Mouse (Mus musculus): ENCODE results near the gene Exph5. TPM values are rescaled to one million over a fixed set of nuclear protein-coding genes. Genes with fewer than 3 reads are reported as not detected.

Exph5 gene
- polyA plus RNA-seq, 1 experiment from 2014 or later: 0.50 TPM

GRCm38 (mm10) chr9:53375907-53376306, 74.4 kb downstream of the Exph5 start:
- H3K27me3 ChIP-seq (ENCODE audit: control insufficient read depth, insufficient read depth, low read length): no peaks in the 10 kb centered on the region
- WGBS: 73% methylated on average over 4 of the region's 4 CpGs
- H3K4me3 ChIP-seq (ENCODE audit: low read depth, low read length): no peak overlapping the region
- H3K9me3 ChIP-seq (ENCODE audit: control insufficient read depth, low read length): no peaks in the 10 kb centered on the region
- no peak overlapping the region for H3K4me2 ChIP-seq (ENCODE audit: low read depth, low read length)
- ATAC-seq (ENCODE audit: low read depth): no peak
- H3K27ac ChIP-seq (ENCODE audit: low read depth, low read length): no peak overlapping the region
- H3K9ac ChIP-seq (replicated peaks; ENCODE audit: low read depth, low read length): no peak overlapping the region
- H3K4me1 ChIP-seq (ENCODE audit: control insufficient read depth, insufficient read depth, low read length): no peaks in the 10 kb centered on the region
- H3K36me3 ChIP-seq (ENCODE audit: control insufficient read depth, insufficient read depth, low read length): no peaks in the 10 kb centered on the region

GRCm38 (mm10) chr9:53376820-53377219, 75.3 kb downstream of the Exph5 start:
- Histone ChIP-seq H3K9me3 (ENCODE audit: control insufficient read depth, low read length) (no peaks in the 10 kb centered on the region), H3K4me2 (ENCODE audit: low read depth, low read length) (no peak overlapping the region), H3K4me1 (ENCODE audit: control insufficient read depth, insufficient read depth, low read length) (no peaks in the 10 kb centered on the region), H3K27ac (ENCODE audit: low read depth, low read length) (no peak overlapping the region), H3K36me3 (ENCODE audit: control insufficient read depth, insufficient read depth, low read length) (no peaks in the 10 kb centered on the region), H3K4me3 (ENCODE audit: low read depth, low read length) (no peak overlapping the region), H3K27me3 (ENCODE audit: control insufficient read depth, insufficient read depth, low read length) (no peaks in the 10 kb centered on the region), H3K9ac (replicated peaks; ENCODE audit: low read depth, low read length) (no peak overlapping the region)
- ATAC-seq (ENCODE audit: low read depth): no peak
- WGBS: 87% methylated on average over 13 of the region's 13 CpGs

GRCm38 (mm10) chr9:53377597-53377996, 76.1 kb downstream of the Exph5 start:
- no peak for ATAC-seq (ENCODE audit: low read depth)
- Histone ChIP-seq H3K27me3 (ENCODE audit: control insufficient read depth, insufficient read depth, low read length) (no peaks in the 10 kb centered on the region), H3K27ac (ENCODE audit: low read depth, low read length) (no peak overlapping the region), H3K4me2 (ENCODE audit: low read depth, low read length) (no peak overlapping the region), H3K36me3 (ENCODE audit: control insufficient read depth, insufficient read depth, low read length) (no peaks in the 10 kb centered on the region), H3K4me3 (ENCODE audit: low read depth, low read length) (no peak overlapping the region), H3K4me1 (ENCODE audit: control insufficient read depth, insufficient read depth, low read length) (no peaks in the 10 kb centered on the region), H3K9ac (replicated peaks; ENCODE audit: low read depth, low read length) (no peak overlapping the region), H3K9me3 (ENCODE audit: control insufficient read depth, low read length) (no peaks in the 10 kb centered on the region)
- 68% methylated on average over 5 of the region's 5 CpGs for WGBS

- Histone ChIP-seq H3K27me3 (ENCODE audit: control insufficient read depth, insufficient read depth, low read length) (no peaks in the 10 kb centered on the region), H3K4me1 (ENCODE audit: control insufficient read depth, insufficient read depth, low read length) (no peaks in the 10 kb centered on the region), H3K4me2 (ENCODE audit: low read depth, low read length) (no peak overlapping the region), H3K36me3 (ENCODE audit: control insufficient read depth, insufficient read depth, low read length) (no peaks in the 10 kb centered on the region), H3K27ac (ENCODE audit: low read depth, low read length) (no peak overlapping the region), H3K9me3 (ENCODE audit: control insufficient read depth, low read length) (no peaks in the 10 kb centered on the region), H3K4me3 (ENCODE audit: low read depth, low read length) (no peak overlapping the region), H3K9ac (replicated peaks; ENCODE audit: low read depth, low read length) (no peak overlapping the region)
- WGBS: 85% methylated on average over 3 of the region's 3 CpGs
- no peak for ATAC-seq (ENCODE audit: low read depth)
Observed at GRCm38 (mm10) chr9:53378171-53378570, 76.7 kb downstream of the Exph5 start.

- Histone ChIP-seq H3K9ac (replicated peaks; ENCODE audit: low read depth, low read length) (no peak overlapping the region), H3K27ac (ENCODE audit: low read depth, low read length) (no peak overlapping the region), H3K36me3 (ENCODE audit: control insufficient read depth, insufficient read depth, low read length) (no peaks in the 10 kb centered on the region), H3K4me1 (ENCODE audit: control insufficient read depth, insufficient read depth, low read length) (no peaks in the 10 kb centered on the region), H3K4me2 (ENCODE audit: low read depth, low read length) (no peak overlapping the region), H3K27me3 (ENCODE audit: control insufficient read depth, insufficient read depth, low read length) (no peaks in the 10 kb centered on the region), H3K9me3 (ENCODE audit: control insufficient read depth, low read length) (no peaks in the 10 kb centered on the region), H3K4me3 (ENCODE audit: low read depth, low read length) (no peak overlapping the region)
- no peak for ATAC-seq (ENCODE audit: low read depth)
- WGBS: 85% methylated on average over 2 of the region's 2 CpGs
Observed at GRCm38 (mm10) chr9:53380595-53380994, 79.1 kb downstream of the Exph5 start.

GRCm38 (mm10) chr9:53381113-53381615, 79.7 kb downstream of the Exph5 start:
- WGBS: 92% methylated on average over 5 of the region's 5 CpGs
- Histone ChIP-seq H3K4me1 (ENCODE audit: control insufficient read depth, insufficient read depth, low read length) (no peaks in the 10 kb centered on the region), H3K27ac (ENCODE audit: low read depth, low read length) (no peak overlapping the region), H3K36me3 (ENCODE audit: control insufficient read depth, insufficient read depth, low read length) (no peaks in the 10 kb centered on the region), H3K27me3 (ENCODE audit: control insufficient read depth, insufficient read depth, low read length) (no peaks in the 10 kb centered on the region), H3K9me3 (ENCODE audit: control insufficient read depth, low read length) (no peaks in the 10 kb centered on the region), H3K4me3 (ENCODE audit: low read depth, low read length) (no peak overlapping the region), H3K4me2 (ENCODE audit: low read depth, low read length) (no peak overlapping the region), H3K9ac (replicated peaks; ENCODE audit: low read depth, low read length) (no peak overlapping the region)
- no peak for ATAC-seq (ENCODE audit: low read depth)

GRCm38 (mm10) chr9:53383951-53384866, 82.7 kb downstream of the Exph5 start, which contains the start of gene Kdelc2:
TSS of gene Kdelc2 (plus strand) at chr9:53384025.
- Histone ChIP-seq H3K9ac (replicated peaks; ENCODE audit: low read depth, low read length) (peak within 1 kb of the TSS; percentile 55), H3K36me3 (ENCODE audit: control insufficient read depth, insufficient read depth, low read length) (no peaks in the 10 kb centered on the region), H3K27me3 (ENCODE audit: control insufficient read depth, insufficient read depth, low read length) (no peaks in the 10 kb centered on the region), H3K9me3 (ENCODE audit: control insufficient read depth, low read length) (no peaks in the 10 kb centered on the region), H3K27ac (ENCODE audit: low read depth, low read length) (peak within 1 kb of the TSS; percentile 78), H3K4me2 (ENCODE audit: low read depth, low read length) (peak within 1 kb of the TSS; percentile 98), H3K4me3 (ENCODE audit: low read depth, low read length) (peak within 1 kb of the TSS; percentile 63), H3K4me1 (ENCODE audit: control insufficient read depth, insufficient read depth, low read length) (no peaks in the 10 kb centered on the region)
- ATAC-seq (ENCODE audit: low read depth): peak; percentile 96
- WGBS: under 1% methylated on average over 71 of the region's 75 CpGs

GRCm38 (mm10) chr9:53384873-53385272, 83.4 kb downstream of the Exph5 start:
- ATAC-seq (ENCODE audit: low read depth): peak; percentile 10; the same call in 1 of the 2 replicates
- Histone ChIP-seq H3K27ac (ENCODE audit: low read depth, low read length) (no peak overlapping the region; the same call in 1 of the 2 replicates), H3K9me3 (ENCODE audit: control insufficient read depth, low read length) (no peaks in the 10 kb centered on the region), H3K4me3 (ENCODE audit: low read depth, low read length) (peak overlapping the region; percentile 63), H3K4me1 (ENCODE audit: control insufficient read depth, insufficient read depth, low read length) (no peaks in the 10 kb centered on the region), H3K9ac (replicated peaks; ENCODE audit: low read depth, low read length) (no peak overlapping the region), H3K36me3 (ENCODE audit: control insufficient read depth, insufficient read depth, low read length) (no peaks in the 10 kb centered on the region), H3K27me3 (ENCODE audit: control insufficient read depth, insufficient read depth, low read length) (no peaks in the 10 kb centered on the region), H3K4me2 (ENCODE audit: low read depth, low read length) (peak overlapping the region; percentile 98)
- 14% methylated on average over 8 of the region's 8 CpGs for WGBS

GRCm38 (mm10) chr9:53387431-53387830, 86.0 kb downstream of the Exph5 start:
- H3K27me3 ChIP-seq (ENCODE audit: control insufficient read depth, insufficient read depth, low read length): no peaks in the 10 kb centered on the region
- H3K4me1 ChIP-seq (ENCODE audit: control insufficient read depth, insufficient read depth, low read length): no peaks in the 10 kb centered on the region
- WGBS: 71% methylated on average over 2 of the region's 2 CpGs
- no peak overlapping the region for H3K4me3 ChIP-seq (ENCODE audit: low read depth, low read length)
- no peak overlapping the region for H3K9ac ChIP-seq (replicated peaks; ENCODE audit: low read depth, low read length)
- no peak for ATAC-seq (ENCODE audit: low read depth)
- H3K36me3 ChIP-seq (ENCODE audit: control insufficient read depth, insufficient read depth, low read length): no peaks in the 10 kb centered on the region
- no peak overlapping the region for H3K27ac ChIP-seq (ENCODE audit: low read depth, low read length)
- H3K9me3 ChIP-seq (ENCODE audit: control insufficient read depth, low read length): no peaks in the 10 kb centered on the region
- no peak overlapping the region for H3K4me2 ChIP-seq (ENCODE audit: low read depth, low read length)
